Mouse (Mus musculus) forebrain, embryonic 13.5 days (tissue): ENCODE data around the gene Mymk. TPM values are rescaled to one million over a fixed set of nuclear protein-coding genes. Genes with fewer than 3 reads are reported as not detected.

Source experiments
- ATAC-seq: fragments of 200-750 bp; cut with Nextera tagmentation; 2 replicates; pipeline ENCODE4 v1.8.0; 2017
- H3K27ac ChIP-seq: fragments of 300-500 bp; sonication (generic); 2 replicates; pipeline ENCODE4 v1.5.1; 2015; ENCODE audit warnings: inconsistent platforms, mild to moderate bottlenecking, moderate library complexity
- H3K27me3 ChIP-seq: fragments of 300-500 bp; sonication (generic); 2 replicates; pipeline ENCODE4 v1.6.1; 2015; ENCODE audit warnings: mild to moderate bottlenecking, inconsistent platforms
- H3K36me3 ChIP-seq: fragments of 300-500 bp; sonication (generic); 2 replicates; pipeline ENCODE4 v1.6.1; 2015; ENCODE audit warnings: mild to moderate bottlenecking, inconsistent platforms; ENCODE audit not compliant: poor library complexity, severe bottlenecking
- H3K4me1 ChIP-seq: fragments of 300-500 bp; sonication (generic); 2 replicates; pipeline ENCODE4 v1.6.1; 2015; ENCODE audit warnings: inconsistent platforms
- H3K4me2 ChIP-seq: fragments of 300-500 bp; sonication (generic); 2 replicates; pipeline ENCODE4 v1.6.1; 2015; ENCODE audit warnings: inconsistent platforms, mild to moderate bottlenecking, moderate library complexity
- H3K4me3 ChIP-seq: fragments of 300-500 bp; sonication (generic); 2 replicates; pipeline ENCODE4 v1.5.1; 2015; ENCODE audit warnings: mild to moderate bottlenecking, inconsistent platforms
- H3K9ac ChIP-seq: fragments of 300-500 bp; sonication (generic); 2 replicates; pipeline ENCODE4 v1.6.1; 2015; ENCODE audit warnings: mild to moderate bottlenecking, inconsistent platforms
- H3K9me3 ChIP-seq: fragments of 300-500 bp; sonication (generic); replicated peaks from 2 replicates; pipeline ENCODE4 v1.6.1; 2016; ENCODE audit warnings: inconsistent platforms
- WGBS: fragments of 180-500 bp; shearing (Covaris S2); methylation state at CpG from one replicate; pipeline ENCODE4 v1.1.7; 2015; 5-methylcytosine and 5-hydroxymethylcytosine counted together
- polyA plus RNA-seq: library from polyadenylated mRNA; unstranded; fragments of >200 nt; fragmentation: Nextera tagmentation; extraction: Ambion mirVana; gene quantifications from 2 replicates; pipeline ENCODE4 v1.2.1, GENCODE M21; 2015

Mymk gene
- polyA plus RNA-seq, 1 experiment from 2014 or later = not detected

- H3K27me3 ChIP-seq = no peaks in the 10 kb centered on the region
- no peak overlapping the region for H3K4me3 ChIP-seq
- no peaks in the 10 kb centered on the region for H3K36me3 ChIP-seq
- no peak overlapping the region for H3K27ac ChIP-seq
- WGBS = 64% methylated on average over 10 of the region's 10 CpGs
- H3K4me2 ChIP-seq = no peak overlapping the region
- peaks cover 28% of the 10 kb centered on the region for H3K4me1 ChIP-seq
- no peak for ATAC-seq
- no peak overlapping the region for H3K9ac ChIP-seq
- H3K9me3 ChIP-seq = no peaks in the 10 kb centered on the region
Observed at GRCm38 (mm10) chr2:27077655-27078244, 5.8 kb upstream of the Mymk start.

GRCm38 (mm10) chr2:27075485-27075884 lies 3.5 kb upstream of the Mymk start:
- ATAC-seq = no peak
- H3K27ac ChIP-seq = no peak overlapping the region
- no peak overlapping the region for H3K4me3 ChIP-seq
- no peaks in the 10 kb centered on the region for H3K36me3 ChIP-seq
- H3K4me2 ChIP-seq = no peak overlapping the region
- no peaks in the 10 kb centered on the region for H3K27me3 ChIP-seq
- no peaks in the 10 kb centered on the region for H3K9me3 ChIP-seq
- WGBS = 68% methylated on average over 3 of the region's 3 CpGs
- no peak overlapping the region for H3K9ac ChIP-seq
- H3K4me1 ChIP-seq = peaks cover 35% of the 10 kb centered on the region

GRCm38 (mm10) chr2:27074804-27075203 lies 2.8 kb upstream of the Mymk start:
- Histone ChIP-seq H3K4me2 (no peak overlapping the region), H3K27ac (no peak overlapping the region), H3K4me1 (peaks cover 28% of the 10 kb centered on the region), H3K4me3 (no peak overlapping the region), H3K9me3 (no peaks in the 10 kb centered on the region), H3K9ac (no peak overlapping the region), H3K36me3 (no peaks in the 10 kb centered on the region), H3K27me3 (no peaks in the 10 kb centered on the region)
- no peak for ATAC-seq
- WGBS = 86% methylated on average over 4 of the region's 4 CpGs

GRCm38 (mm10) chr2:27073407-27073806 lies 1.4 kb upstream of the Mymk start:
- Histone ChIP-seq H3K9ac (no peak overlapping the region), H3K36me3 (no peaks in the 10 kb centered on the region), H3K27ac (no peak overlapping the region), H3K9me3 (no peaks in the 10 kb centered on the region), H3K27me3 (no peaks in the 10 kb centered on the region), H3K4me2 (no peak overlapping the region), H3K4me1 (peaks cover 14% of the 10 kb centered on the region), H3K4me3 (no peak overlapping the region)
- ATAC-seq = no peak
- 81% methylated on average over 4 of the region's 4 CpGs for WGBS

GRCm38 (mm10) chr2:27071137-27071536 lies 842 bp downstream of the Mymk start:
- H3K9me3 ChIP-seq = no peaks in the 10 kb centered on the region
- H3K9ac ChIP-seq = no peak overlapping the region
- ATAC-seq = no peak
- no peaks in the 10 kb centered on the region for H3K36me3 ChIP-seq
- H3K27ac ChIP-seq = no peak overlapping the region
- no peaks in the 10 kb centered on the region for H3K27me3 ChIP-seq
- no peak overlapping the region for H3K4me3 ChIP-seq
- H3K4me2 ChIP-seq = no peak overlapping the region
- WGBS = 25% methylated on average over 4 of the region's 4 CpGs
- H3K4me1 ChIP-seq = peaks cover 6% of the 10 kb centered on the region

- Histone ChIP-seq H3K27ac (no peak overlapping the region), H3K27me3 (no peaks in the 10 kb centered on the region), H3K4me3 (no peak overlapping the region), H3K4me2 (no peak overlapping the region), H3K9me3 (no peaks in the 10 kb centered on the region), H3K36me3 (no peaks in the 10 kb centered on the region), H3K9ac (no peak overlapping the region), H3K4me1 (peaks cover 6% of the 10 kb centered on the region)
- WGBS = 82% methylated on average over 2 of the region's 2 CpGs
- no peak for ATAC-seq
Observed at GRCm38 (mm10) chr2:27070247-27070813, 1.6 kb downstream of the Mymk start.

- Histone ChIP-seq H3K27me3 (no peaks in the 10 kb centered on the region), H3K4me2 (no peak overlapping the region), H3K4me1 (peaks cover 6% of the 10 kb centered on the region), H3K27ac (no peak overlapping the region), H3K9ac (no peak overlapping the region), H3K9me3 (no peaks in the 10 kb centered on the region), H3K36me3 (no peaks in the 10 kb centered on the region), H3K4me3 (no peak overlapping the region)
- ATAC-seq = no peak
- 63% methylated on average over 3 of the region's 3 CpGs for WGBS
Observed at GRCm38 (mm10) chr2:27069646-27070045, 2.3 kb downstream of the Mymk start.

- Histone ChIP-seq H3K9me3 (no peaks in the 10 kb centered on the region), H3K27me3 (no peaks in the 10 kb centered on the region), H3K27ac (no peak overlapping the region), H3K9ac (no peak overlapping the region), H3K36me3 (no peaks in the 10 kb centered on the region), H3K4me2 (no peak overlapping the region), H3K4me1 (peaks cover 6% of the 10 kb centered on the region), H3K4me3 (no peak overlapping the region)
- 56% methylated on average over 2 of the region's 2 CpGs for WGBS
- ATAC-seq = no peak
Observed at GRCm38 (mm10) chr2:27067996-27068395, 4.0 kb downstream of the Mymk start.

GRCm38 (mm10) chr2:27067124-27067523 lies 4.9 kb downstream of the Mymk start:
- Histone ChIP-seq H3K27me3 (no peaks in the 10 kb centered on the region), H3K27ac (no peak overlapping the region), H3K4me1 (peaks cover 6% of the 10 kb centered on the region), H3K9ac (no peak overlapping the region), H3K9me3 (no peaks in the 10 kb centered on the region), H3K36me3 (no peaks in the 10 kb centered on the region), H3K4me2 (no peak overlapping the region), H3K4me3 (no peak overlapping the region)
- 91% methylated on average over 2 of the region's 2 CpGs for WGBS
- ATAC-seq = no peak

- Histone ChIP-seq H3K27ac (no peak overlapping the region), H3K36me3 (no peaks in the 10 kb centered on the region), H3K4me3 (no peak overlapping the region), H3K9me3 (no peaks in the 10 kb centered on the region), H3K4me1 (peaks cover 11% of the 10 kb centered on the region; the same call in 1 of the 2 replicates), H3K27me3 (no peaks in the 10 kb centered on the region), H3K4me2 (no peak overlapping the region), H3K9ac (no peak overlapping the region)
- WGBS = 86% methylated on average over 9 of the region's 9 CpGs
- no peak for ATAC-seq
Observed at GRCm38 (mm10) chr2:27059187-27059586, 12.8 kb downstream of the Mymk start.

GRCm38 (mm10) chr2:27058751-27059150 lies 13.2 kb downstream of the Mymk start:
- H3K27ac ChIP-seq = no peak overlapping the region
- ATAC-seq = no peak
- WGBS = 63% methylated on average over 12 of the region's 12 CpGs
- H3K9me3 ChIP-seq = no peaks in the 10 kb centered on the region
- no peaks in the 10 kb centered on the region for H3K27me3 ChIP-seq
- H3K9ac ChIP-seq = no peak overlapping the region
- H3K4me1 ChIP-seq = peaks cover 11% of the 10 kb centered on the region; the same call in 1 of the 2 replicates
- no peaks in the 10 kb centered on the region for H3K36me3 ChIP-seq
- H3K4me2 ChIP-seq = no peak overlapping the region
- no peak overlapping the region for H3K4me3 ChIP-seq

- ATAC-seq = no peak
- 65% methylated on average over 4 of the region's 4 CpGs for WGBS
Observed at GRCm38 (mm10) chr2:27058251-27058650, 13.7 kb downstream of the Mymk start.

GRCm38 (mm10) chr2:27049408-27049807 lies 22.6 kb downstream of the Mymk start:
- no peak overlapping the region for H3K9ac ChIP-seq
- 43% methylated on average over 6 of the region's 6 CpGs for WGBS
- no peak for ATAC-seq
- H3K9me3 ChIP-seq = no peaks in the 10 kb centered on the region
- no peaks in the 10 kb centered on the region for H3K36me3 ChIP-seq
- H3K27ac ChIP-seq = no peak overlapping the region
- no peaks in the 10 kb centered on the region for H3K4me1 ChIP-seq
- no peak overlapping the region for H3K4me3 ChIP-seq
- H3K27me3 ChIP-seq = no peaks in the 10 kb centered on the region
- no peak overlapping the region for H3K4me2 ChIP-seq

More at GRCm38 (mm10) chr2:27058251-27058650, 13.7 kb downstream of the Mymk start:
- Histone ChIP-seq H3K27ac (no peak overlapping the region), H3K9ac (no peak overlapping the region), H3K4me1 (peaks cover 11% of the 10 kb centered on the region; the same call in 1 of the 2 replicates), H3K9me3 (no peaks in the 10 kb centered on the region), H3K4me3 (no peak overlapping the region), H3K27me3 (no peaks in the 10 kb centered on the region), H3K36me3 (no peaks in the 10 kb centered on the region), H3K4me2 (no peak overlapping the region)
